Mouse (Mus musculus) liver, adult 2 months (tissue): ENCODE measurements around the gene Zbtb43.

ENCODE experiments used
- CTCF ChIP-seq: fragments of 200-500 bp; IDR thresholded peaks from 2 replicates; pipeline ENCODE4 v1.5.1; 2011; ENCODE audit warnings: low read depth, low read length, control low read depth
- POLR2A ChIP-seq: fragments of 200-500 bp; IDR thresholded peaks from 2 replicates; pipeline ENCODE4 v1.6.1; 2011; ENCODE audit warnings: low read length, control low read depth; ENCODE audit not compliant: insufficient read depth; ENCODE audit errors: extremely low read depth

DNA sequence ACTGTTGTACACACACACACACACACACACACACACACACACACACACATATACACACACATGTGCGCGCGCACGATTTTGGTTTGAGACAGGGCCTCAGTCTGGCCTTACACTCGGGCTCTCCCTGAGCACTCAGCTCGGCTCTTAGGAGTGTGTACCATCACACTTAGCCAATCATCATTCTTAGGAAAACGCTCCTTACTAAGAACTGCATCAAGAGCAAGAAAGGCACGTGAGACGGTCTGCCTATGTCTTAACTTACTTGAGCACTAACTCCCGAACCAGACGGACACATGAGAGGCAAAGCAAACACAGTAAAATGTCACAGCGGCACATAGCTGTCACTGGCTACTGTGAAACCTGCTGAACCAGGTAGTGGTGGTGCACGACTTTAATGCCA is 54.3 kb downstream of the Zbtb43 start:
- TF ChIP-seq POLR2A (no peak), CTCF (no peak)
